Mouse (Mus musculus) heart, embryonic 14.5 days (tissue): Measurements from ENCODE around the gene Cacnb3. TPM values are rescaled to one million over a fixed set of nuclear protein-coding genes. Genes with fewer than 3 reads are reported as not detected.

Experiments used
- ATAC-seq: fragments of 200-750 bp; cut with Nextera tagmentation; 2 replicates; pipeline ENCODE4 v1.8.0; 2017; ENCODE audit warnings: low read depth, moderate TSS enrichment; ENCODE audit not compliant: insufficient number of reproducible peaks, insufficient read depth, low FRiP score
- H3K27ac ChIP-seq, 2 experiments: fragments of 200-500 bp in 1 of 2; fragments of 300-500 bp in 1 of 2; sonication (generic) in 1 of 2; replicated peaks in 1 of 2; 2 replicates each; pipeline ENCODE4 v1.5.1; 2012 to 2014; ENCODE audit warnings: low read depth in 2 of 2, low read length in 2 of 2, control low read depth in 1 of 2, mild to moderate bottlenecking in 1 of 2, mixed read lengths in 1 of 2; ENCODE audit not compliant: control insufficient read depth in 1 of 2, insufficient read depth in 1 of 2
- H3K27me3 ChIP-seq: fragments of 300-500 bp; sonication (generic); 2 replicates; pipeline ENCODE4 v1.6.1; 2014; ENCODE audit warnings: mild to moderate bottlenecking, low read length, control low read depth; ENCODE audit not compliant: control insufficient read depth, insufficient read depth
- H3K36me3 ChIP-seq: fragments of 300-500 bp; sonication (generic); 2 replicates; pipeline ENCODE4 v1.6.1; 2014; ENCODE audit warnings: mild to moderate bottlenecking, control low read depth, low read length, mixed read lengths; ENCODE audit not compliant: control insufficient read depth, insufficient read depth
- H3K4me1 ChIP-seq, 2 experiments: fragments of 200-500 bp in 1 of 2; fragments of 300-500 bp in 1 of 2; sonication (generic) in 1 of 2; 2 replicates each; pipeline ENCODE4 v1.6.1; 2012 to 2014; ENCODE audit warnings: low read length in 2 of 2, control low read depth in 1 of 2, mixed read lengths in 1 of 2; ENCODE audit not compliant: control insufficient read depth in 2 of 2, insufficient read depth in 2 of 2
- H3K4me2 ChIP-seq: fragments of 300-500 bp; sonication (generic); 2 replicates; pipeline ENCODE4 v1.6.1; 2014; ENCODE audit warnings: mild to moderate bottlenecking, low read length
- H3K4me3 ChIP-seq, 2 experiments: fragments of 200-500 bp in 1 of 2; fragments of 300-500 bp in 1 of 2; sonication (generic) in 1 of 2; 2 replicates each; pipeline ENCODE4 v1.5.1; 2012 to 2014; ENCODE audit warnings: low read length in 2 of 2, mild to moderate bottlenecking in 2 of 2, control low read depth in 1 of 2, low read depth in 1 of 2, moderate library complexity in 1 of 2; ENCODE audit not compliant: control insufficient read depth in 1 of 2, insufficient read depth in 1 of 2
- H3K9ac ChIP-seq: fragments of 300-500 bp; sonication (generic); 2 replicates; pipeline ENCODE4 v1.6.1; 2014; ENCODE audit warnings: mild to moderate bottlenecking, low read length
- H3K9me3 ChIP-seq: fragments of 300-500 bp; sonication (generic); 2 replicates; pipeline ENCODE4 v1.6.1; 2016; ENCODE audit warnings: low read length, control low read depth; ENCODE audit not compliant: control insufficient read depth
- WGBS: fragments of 180-500 bp; shearing (Covaris S2); extraction: QIAGEN DNeasy Blood & Tissue Kit; methylation state at CpG from one replicate; pipeline ENCODE4 v1.1.7; 2014; 5-methylcytosine and 5-hydroxymethylcytosine counted together
- polyA plus RNA-seq: library from polyadenylated mRNA; unstranded; fragments of >200 nt; fragmentation: Nextera tagmentation; extraction: Ambion mirVana; gene quantifications from 2 replicates; pipeline ENCODE4 v1.2.1, GENCODE M21; 2014

Gene Cacnb3
- polyA plus RNA-seq, 1 experiment from 2014 or later, result 6.6 TPM

DNA sequence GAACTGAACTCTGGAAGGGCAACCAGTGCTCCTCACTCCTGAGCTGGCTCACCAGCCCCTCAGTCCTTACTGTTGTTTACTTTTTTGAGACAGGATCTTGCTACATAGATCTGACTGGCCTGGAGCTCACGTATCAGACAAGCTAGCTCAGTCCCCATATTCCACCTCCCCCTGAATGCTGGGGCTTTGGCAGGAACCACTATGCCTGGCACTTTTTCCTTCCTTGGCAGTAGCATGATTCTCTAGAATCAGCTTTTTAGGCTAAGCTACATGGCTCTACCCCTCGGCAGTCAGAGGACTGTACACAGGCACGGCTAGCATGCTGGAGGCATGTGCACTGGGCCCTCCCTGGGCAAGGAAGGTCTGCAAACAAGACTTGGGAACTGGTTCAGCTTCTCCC is 17.4 kb downstream of the Cacnb3 start:
- ATAC-seq, result no peak
- Histone ChIP-seq H3K4me1 (no peaks in the 10 kb centered on the region), H3K27me3 (no peaks in the 10 kb centered on the region), H3K4me3 (no peak overlapping the region), H3K27ac (no peak overlapping the region), H3K9ac (no peak overlapping the region), H3K4me2 (no peak overlapping the region), H3K9me3 (no peaks in the 10 kb centered on the region), H3K36me3 (peaks cover 98% of the 10 kb centered on the region)
- WGBS, result 93% methylated on average over 3 of the region's 3 CpGs

DNA sequence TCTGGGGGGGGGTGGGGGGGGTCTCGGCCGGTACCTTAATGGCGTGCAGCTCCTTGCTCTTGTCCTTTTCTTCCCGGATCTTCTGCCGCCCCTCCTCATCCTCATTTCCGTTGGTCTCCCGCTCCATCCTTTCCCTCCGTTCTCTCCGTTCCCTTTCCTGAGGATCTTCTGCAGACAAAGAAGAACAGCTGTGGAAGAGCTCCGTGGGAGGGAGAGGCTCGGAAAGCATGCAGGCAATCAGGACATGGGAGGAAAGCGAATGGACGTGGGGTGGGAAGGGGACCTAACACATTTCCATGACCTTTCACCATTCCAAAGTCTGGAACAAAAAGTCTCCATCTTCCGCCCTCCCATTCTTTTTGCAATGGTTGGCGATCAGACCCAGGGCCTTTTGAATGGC is 20.8 kb downstream of the Cacnb3 start:
- Histone ChIP-seq H3K4me1 (no peaks in the 10 kb centered on the region), H3K36me3 (peaks cover 100% of the 10 kb centered on the region), H3K9me3 (no peaks in the 10 kb centered on the region), H3K27ac (no peak overlapping the region), H3K4me3 (no peak overlapping the region), H3K27me3 (no peaks in the 10 kb centered on the region), H3K4me2 (no peak overlapping the region), H3K9ac (no peak overlapping the region)
- no peak for ATAC-seq
- 91% methylated on average over 15 of the region's 15 CpGs for WGBS

DNA sequence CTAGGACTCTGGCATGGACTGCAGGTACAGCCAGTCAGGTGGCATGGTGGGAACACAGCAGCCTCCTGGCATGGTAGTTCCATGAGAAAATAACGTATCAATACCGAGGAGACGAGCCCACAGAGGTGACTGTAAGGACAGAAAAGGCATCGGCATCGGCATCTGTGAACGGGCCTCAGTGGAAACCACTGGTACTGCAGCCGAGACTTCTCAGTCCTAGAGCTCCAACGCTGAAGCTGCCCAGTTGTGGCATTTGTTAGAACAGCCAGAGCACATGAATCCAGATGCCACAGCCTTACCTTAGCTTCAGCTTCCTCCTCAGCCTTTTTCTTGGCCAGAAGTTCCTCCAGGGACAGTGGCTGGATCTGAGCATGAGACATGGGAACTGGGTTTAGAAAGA is 21.5 kb downstream of the Cacnb3 start:
- Histone ChIP-seq H3K27ac (no peak overlapping the region), H3K4me1 (no peaks in the 10 kb centered on the region), H3K36me3 (peaks cover 100% of the 10 kb centered on the region), H3K9me3 (no peaks in the 10 kb centered on the region), H3K4me2 (no peak overlapping the region), H3K9ac (no peak overlapping the region), H3K4me3 (no peak overlapping the region), H3K27me3 (no peaks in the 10 kb centered on the region)
- no peak for ATAC-seq
- WGBS, result 90% methylated on average over 8 of the region's 8 CpGs

DNA sequence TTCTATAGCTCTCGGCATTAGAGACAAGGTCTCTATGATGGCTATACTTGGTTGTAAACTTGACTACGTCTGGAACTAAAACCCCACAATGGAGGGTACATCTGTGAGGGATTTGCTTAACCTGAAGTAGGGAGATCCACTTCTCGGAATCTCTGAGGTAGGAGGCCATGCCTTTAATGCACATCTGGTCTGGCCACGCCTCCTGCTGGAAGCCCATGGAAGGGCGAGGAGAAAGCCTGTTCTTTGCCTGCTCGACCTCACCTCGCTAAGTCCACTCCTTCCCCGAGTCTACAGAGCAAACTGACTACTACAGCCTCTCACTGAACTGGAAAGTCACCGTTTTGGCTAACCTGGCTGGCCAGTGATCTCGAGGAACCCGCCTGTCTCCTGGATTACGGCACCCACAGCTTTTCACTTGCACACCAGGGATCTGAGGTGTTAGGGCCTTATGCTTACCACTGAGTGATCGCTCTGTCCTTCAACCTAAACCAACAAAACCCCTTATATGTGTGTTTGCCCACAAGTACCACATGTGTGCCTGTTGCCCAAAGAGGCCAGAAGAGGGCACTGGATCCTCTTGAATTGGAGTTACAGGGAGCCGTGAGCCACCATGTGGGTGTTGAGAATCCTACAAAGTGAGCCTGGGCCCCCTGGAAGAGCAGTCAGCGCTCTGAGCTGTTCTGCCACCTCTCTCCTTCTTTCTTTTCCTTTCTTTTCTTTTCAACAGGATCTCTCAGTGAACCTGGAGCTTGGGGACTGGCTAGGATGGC is 26.5 kb downstream of the Cacnb3 start:
- no peak overlapping the region for H3K4me3 ChIP-seq
- peaks cover 0 to 11% of the 10 kb centered on the region in 2 experiments; a peak in 2 of 4 replicates for H3K4me1 ChIP-seq
- WGBS, result 85% methylated on average over 15 of the region's 15 CpGs
- no peak overlapping the region for H3K4me2 ChIP-seq
- H3K9ac ChIP-seq, result no peak overlapping the region
- H3K36me3 ChIP-seq, result peaks cover 78% of the 10 kb centered on the region
- H3K27ac ChIP-seq, result no peak overlapping the region
- no peaks in the 10 kb centered on the region for H3K9me3 ChIP-seq
- no peak for ATAC-seq
- H3K27me3 ChIP-seq, result no peaks in the 10 kb centered on the region

DNA sequence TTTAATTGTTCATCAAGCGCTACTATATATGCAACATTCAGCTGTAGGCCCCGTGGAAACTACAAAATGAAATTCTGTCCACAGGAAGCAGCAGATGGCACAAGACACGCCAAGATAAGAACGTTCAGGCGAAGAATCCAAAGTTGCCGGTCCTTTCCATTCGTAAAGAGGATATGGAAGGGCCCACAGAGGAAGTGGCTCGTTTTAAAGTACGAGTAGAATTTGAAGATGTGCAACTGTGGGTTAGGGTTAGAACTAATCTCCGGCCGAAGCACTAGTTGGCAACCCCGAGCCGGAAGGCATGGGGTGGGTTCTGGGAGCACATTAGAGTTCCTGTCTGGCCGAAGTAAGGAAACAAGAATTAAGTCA is 31.5 kb downstream of the Cacnb3 start:
- Histone ChIP-seq H3K9ac (peak overlapping the region; percentile 95), H3K4me1 (peaks cover 0 to 15% of the 10 kb centered on the region in 2 experiments; a peak in 2 of 4 replicates), H3K4me2 (peak overlapping the region; percentile 90), H3K27ac (peak overlapping the region; percentile 78 to 90), H3K9me3 (no peaks in the 10 kb centered on the region), H3K36me3 (peaks cover 28% of the 10 kb centered on the region), H3K4me3 (peak overlapping the region; percentile 68 to 89), H3K27me3 (no peaks in the 10 kb centered on the region)
- WGBS, result 1% methylated on average over 14 of the region's 14 CpGs
- no peak for ATAC-seq

DNA sequence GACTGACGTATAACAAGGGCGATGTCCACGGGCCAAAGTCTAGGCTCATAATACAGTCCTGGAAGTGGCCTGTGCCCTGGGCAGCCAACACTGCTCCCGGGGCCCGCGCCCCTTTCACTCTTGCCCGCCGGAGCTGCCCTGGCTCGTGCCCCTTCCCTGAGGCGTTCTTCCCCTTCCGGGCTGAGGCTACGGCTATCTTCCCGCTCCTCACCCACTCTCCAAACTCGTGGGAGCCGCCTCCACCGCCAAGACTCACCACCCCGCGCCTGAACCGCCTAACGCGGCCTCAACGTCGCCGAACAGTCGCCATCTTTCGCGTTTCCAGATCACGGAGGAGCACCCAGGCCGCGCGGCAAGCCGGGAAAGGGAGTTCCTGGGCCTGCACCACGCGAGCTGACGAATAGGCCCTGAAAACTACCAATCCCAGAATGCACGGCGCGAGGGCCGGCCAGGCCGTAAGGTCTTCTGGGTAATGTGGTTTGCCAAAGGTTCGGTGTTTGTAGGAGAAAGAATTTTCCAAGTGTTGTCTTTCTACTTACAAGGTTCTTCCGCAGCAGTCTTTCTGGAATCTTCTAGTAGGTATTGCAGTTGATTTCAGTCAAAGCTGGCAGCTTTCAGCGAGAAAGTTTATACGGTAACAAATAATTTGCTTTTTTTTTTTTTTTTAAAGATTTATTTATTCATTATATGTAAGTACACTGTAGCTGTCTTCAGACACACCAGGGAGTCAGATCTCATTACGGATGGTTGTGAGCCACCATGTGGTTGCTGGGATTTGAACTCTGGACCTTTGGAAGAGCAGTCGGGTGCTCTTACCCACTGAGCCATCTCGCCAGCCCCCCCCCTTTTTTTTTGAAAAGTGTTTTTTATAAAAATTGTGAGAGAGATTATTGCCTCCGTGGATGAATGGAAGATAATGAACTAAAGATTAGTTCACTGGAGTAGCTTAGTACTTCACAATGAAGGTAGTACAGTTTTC is 32.2 kb downstream of the Cacnb3 start, which contains the start of gene Ddx23:
Gene Ddx23 (minus strand): TSS at position 328 of the 979 bp plus-strand sequence.
- Histone ChIP-seq H3K36me3 (peaks cover 21% of the 10 kb centered on the region), H3K4me3 (peak within 1 kb of the TSS; percentile 68 to 89), H3K4me2 (peak within 1 kb of the TSS; percentile 90), H3K9ac (peak within 1 kb of the TSS; percentile 95), H3K27ac (peak within 1 kb of the TSS; percentile 78 to 90), H3K9me3 (no peaks in the 10 kb centered on the region), H3K4me1 (peaks cover 0 to 15% of the 10 kb centered on the region in 2 experiments; a peak in 2 of 4 replicates), H3K27me3 (no peaks in the 10 kb centered on the region)
- 4% methylated on average over 47 of the region's 48 CpGs for WGBS
- peak; percentile 95 for ATAC-seq

DNA sequence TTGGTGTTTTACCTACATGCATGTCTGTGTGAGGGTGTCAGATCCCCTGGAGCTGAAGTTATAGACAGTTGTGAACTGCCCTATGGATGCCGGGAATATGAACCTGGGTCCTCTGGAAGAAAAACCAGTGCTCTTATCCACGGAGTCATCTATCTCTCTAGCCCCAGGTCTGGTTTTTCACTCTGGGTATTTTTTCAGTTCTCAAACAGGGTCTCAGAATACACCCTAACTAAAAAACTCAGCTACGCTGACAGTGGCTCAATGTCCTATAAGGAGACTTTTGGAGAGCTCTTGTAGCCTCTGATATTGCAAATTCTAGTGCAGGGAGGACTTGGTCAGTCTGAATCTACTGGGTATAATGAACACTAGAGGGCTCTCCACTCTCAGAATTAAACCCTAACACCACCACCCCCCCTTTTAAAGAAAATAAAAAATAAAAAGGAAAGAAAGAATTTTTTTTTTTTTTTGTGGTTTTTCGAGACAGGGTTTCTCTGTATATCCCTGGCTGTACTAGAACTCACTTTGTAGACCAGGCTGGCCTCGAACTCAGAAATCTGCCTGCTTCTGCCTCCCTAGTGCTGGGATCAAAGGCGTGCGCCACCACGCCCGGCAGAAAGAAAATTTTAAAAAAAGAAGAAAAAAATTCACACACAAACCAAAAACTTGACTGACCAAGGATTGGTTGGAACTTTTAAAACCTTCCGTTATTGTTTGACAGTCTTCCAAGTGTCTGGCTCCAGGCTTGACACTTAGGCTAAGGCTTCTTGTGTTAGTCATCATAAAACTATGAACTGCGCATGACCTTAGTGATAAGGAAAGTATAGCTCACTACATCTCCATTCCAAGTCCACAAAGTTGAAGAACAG is 33.6 kb downstream of the Cacnb3 start:
- Histone ChIP-seq H3K4me1 (peaks cover 0 to 15% of the 10 kb centered on the region in 2 experiments; a peak in 2 of 4 replicates), H3K4me2 (no peak overlapping the region), H3K9me3 (no peaks in the 10 kb centered on the region), H3K4me3 (no peak overlapping the region), H3K27me3 (no peaks in the 10 kb centered on the region), H3K9ac (no peak overlapping the region), H3K36me3 (peaks cover 7% of the 10 kb centered on the region; the same call in 1 of the 2 replicates), H3K27ac (no peak overlapping the region)
- WGBS, result 66% methylated on average over 11 of the region's 11 CpGs
- ATAC-seq, result no peak
